Mouse (Mus musculus): Measurements from ENCODE around the gene Mtmr4.

DNA sequence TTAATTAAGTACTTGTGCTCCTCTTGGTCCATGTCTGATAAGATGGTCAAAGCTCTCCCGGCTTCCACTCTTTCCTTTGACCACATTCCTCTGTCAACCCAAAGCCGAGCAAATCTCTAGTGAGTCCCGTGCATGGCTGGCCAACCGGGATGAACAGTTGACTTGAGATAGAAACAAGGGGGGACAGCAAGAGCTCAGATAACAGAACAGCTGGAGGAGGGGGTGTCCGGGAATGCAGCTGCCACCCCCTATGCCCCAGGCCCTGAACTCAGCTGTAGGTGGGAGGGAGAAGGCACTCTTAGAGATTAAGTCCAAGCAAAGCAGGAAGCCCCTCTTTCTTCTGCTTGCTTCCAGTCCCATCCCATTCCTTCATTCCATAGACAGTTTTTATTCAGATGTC lies 21.2 kb upstream of the Mtmr4 start:
- TF ChIP-seq CTCF (IDR thresholded peaks at IDR 0.05; ENCODE audit: low read depth) (no peak), EP300 (IDR thresholded peaks at IDR 0.05; ENCODE audit: low read depth) (no peak)

Measured in heart, postnatal 0 days (tissue).